Mouse (Mus musculus) kidney, adult 2 months (tissue): ENCODE data around the gene Gmds. TPM values are rescaled to one million over a fixed set of nuclear protein-coding genes. Genes with fewer than 3 reads are reported as not detected.
A peak's percentile ranks its signal among the peaks of the same experiment; 100 is the strongest.

ENCODE experiments used
- DNase-seq: peaks from one replicate; pipeline ENCODE4 v3.0.0; 2021
- H3K27ac ChIP-seq: fragments of 200-500 bp; 2 replicates; pipeline ENCODE4 v1.5.1; 2012; ENCODE audit warnings: low read depth, low read length, control low read depth, inconsistent platforms; ENCODE audit not compliant: insufficient read depth
- H3K27me3 ChIP-seq: fragments of 200-500 bp; replicated peaks from 2 replicates; pipeline ENCODE4 v1.6.1; 2012; ENCODE audit warnings: mild to moderate bottlenecking, moderate library complexity, low read length, inconsistent platforms; ENCODE audit not compliant: control insufficient read depth, insufficient read depth
- H3K36me3 ChIP-seq: fragments of 200-500 bp; 2 replicates; pipeline ENCODE4 v1.6.1; 2012; ENCODE audit warnings: mild to moderate bottlenecking, moderate library complexity, low read length, inconsistent platforms; ENCODE audit not compliant: control insufficient read depth, insufficient read depth
- H3K4me1 ChIP-seq: fragments of 200-500 bp; 2 replicates; pipeline ENCODE4 v1.6.1; 2011; ENCODE audit warnings: low read length; ENCODE audit not compliant: control insufficient read depth, insufficient read depth
- H3K4me3 ChIP-seq: fragments of 200-500 bp; 2 replicates; pipeline ENCODE4 v1.5.1; 2011; ENCODE audit warnings: mild to moderate bottlenecking, low read depth, low read length, control low read depth; ENCODE audit not compliant: insufficient read depth
- CTCF ChIP-seq: fragments of 200-500 bp; conservative IDR thresholded peaks from 2 replicates; pipeline ENCODE4 v1.5.1; 2011; ENCODE audit warnings: low read depth, mild to moderate bottlenecking, control low read depth, low read length, moderate library complexity, mixed read lengths; ENCODE audit not compliant: insufficient read depth, insufficient read length
- POLR2A ChIP-seq: fragments of 200-500 bp; IDR thresholded peaks from one replicate; pipeline ENCODE4 v1.6.1; 2011; ENCODE audit warnings: low read depth, low read length, control low read depth
- WGBS: fragments of 180-500 bp; shearing (Covaris S2); methylation state at CpG from one replicate; pipeline ENCODE4 v1.1.7; 2018; 5-methylcytosine and 5-hydroxymethylcytosine counted together
- polyA plus RNA-seq: library from polyadenylated mRNA; depleted of rRNA; stranded (reverse); fragments of >200 nt; gene quantifications from 2 replicates; pipeline ENCODE4 v1.2.3, GENCODE M21; 2012

Gene Gmds
- polyA plus RNA-seq, 1 experiment = 15.7 TPM

DNA sequence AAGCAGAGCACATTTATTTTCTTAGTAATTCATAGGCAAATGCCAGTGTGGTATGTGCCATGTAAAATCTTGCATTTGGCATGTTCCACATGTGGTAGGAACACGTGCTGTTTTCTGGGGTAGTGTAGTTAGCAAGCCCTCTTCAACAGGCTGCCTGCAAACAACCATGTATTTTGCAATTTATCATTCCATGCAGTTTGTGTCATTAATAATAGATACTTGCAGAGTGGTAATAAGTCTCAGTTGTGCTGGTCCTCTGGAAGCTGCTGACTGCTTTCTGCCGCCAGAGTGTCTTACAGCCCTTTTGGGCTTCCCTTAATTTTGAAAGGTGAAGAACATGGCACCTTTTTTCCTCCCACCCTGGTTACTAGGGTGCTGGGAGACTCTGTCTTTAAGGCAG, 525.8 kb downstream of the Gmds start:
- H3K4me3 ChIP-seq = peak overlapping the region; percentile 21; the same call in 1 of the 2 replicates
- no peak for DNase-seq
- WGBS = 78% methylated on average over 2 of the region's 2 CpGs
- no peaks in the 10 kb centered on the region for H3K36me3 ChIP-seq
- 0 out of 2 replicates have a peak overlapping the region, but pooled peaks have one; percentile 26 for H3K27ac ChIP-seq
- TF ChIP-seq POLR2A = no peak
- no peak for TF ChIP-seq CTCF
- peaks cover 3% of the 10 kb centered on the region; the same call in 1 of the 2 replicates for H3K27me3 ChIP-seq
- no peaks in the 10 kb centered on the region for H3K4me1 ChIP-seq

DNA sequence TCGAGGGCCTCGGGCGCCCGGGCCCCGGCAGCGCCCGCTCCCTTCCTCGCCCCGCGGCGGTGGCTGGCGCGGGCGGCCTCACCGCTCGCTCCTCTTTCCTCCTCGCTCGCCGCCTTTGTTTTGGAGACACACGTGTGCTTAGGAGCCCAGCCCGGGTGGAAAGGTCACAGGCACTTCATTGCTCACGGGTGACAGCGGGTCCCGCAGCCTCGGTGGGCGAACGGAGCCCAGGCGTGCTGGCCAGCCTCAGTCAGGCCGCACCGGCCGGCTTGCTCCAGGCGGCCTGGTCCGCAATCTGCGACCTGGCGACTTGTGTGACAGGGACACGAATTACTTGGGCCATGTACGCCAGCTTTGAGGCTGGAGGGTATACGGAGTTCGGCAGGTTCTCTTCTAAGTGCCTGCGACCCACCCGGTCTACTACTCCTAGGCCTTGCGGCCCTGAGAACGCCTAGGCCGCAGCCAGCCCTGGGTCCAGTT, 527.0 kb downstream of the Gmds start:
- no peak for TF ChIP-seq CTCF
- no peak for TF ChIP-seq POLR2A
- Histone ChIP-seq H3K27me3 (peaks cover 4% of the 10 kb centered on the region; the same call in 1 of the 2 replicates), H3K27ac (peak overlapping the region; percentile 65), H3K36me3 (no peaks in the 10 kb centered on the region), H3K4me1 (no peaks in the 10 kb centered on the region), H3K4me3 (peak overlapping the region; percentile 57)
- WGBS = 49% methylated on average over 42 of the region's 44 CpGs
- peak; percentile 23 for DNase-seq

DNA sequence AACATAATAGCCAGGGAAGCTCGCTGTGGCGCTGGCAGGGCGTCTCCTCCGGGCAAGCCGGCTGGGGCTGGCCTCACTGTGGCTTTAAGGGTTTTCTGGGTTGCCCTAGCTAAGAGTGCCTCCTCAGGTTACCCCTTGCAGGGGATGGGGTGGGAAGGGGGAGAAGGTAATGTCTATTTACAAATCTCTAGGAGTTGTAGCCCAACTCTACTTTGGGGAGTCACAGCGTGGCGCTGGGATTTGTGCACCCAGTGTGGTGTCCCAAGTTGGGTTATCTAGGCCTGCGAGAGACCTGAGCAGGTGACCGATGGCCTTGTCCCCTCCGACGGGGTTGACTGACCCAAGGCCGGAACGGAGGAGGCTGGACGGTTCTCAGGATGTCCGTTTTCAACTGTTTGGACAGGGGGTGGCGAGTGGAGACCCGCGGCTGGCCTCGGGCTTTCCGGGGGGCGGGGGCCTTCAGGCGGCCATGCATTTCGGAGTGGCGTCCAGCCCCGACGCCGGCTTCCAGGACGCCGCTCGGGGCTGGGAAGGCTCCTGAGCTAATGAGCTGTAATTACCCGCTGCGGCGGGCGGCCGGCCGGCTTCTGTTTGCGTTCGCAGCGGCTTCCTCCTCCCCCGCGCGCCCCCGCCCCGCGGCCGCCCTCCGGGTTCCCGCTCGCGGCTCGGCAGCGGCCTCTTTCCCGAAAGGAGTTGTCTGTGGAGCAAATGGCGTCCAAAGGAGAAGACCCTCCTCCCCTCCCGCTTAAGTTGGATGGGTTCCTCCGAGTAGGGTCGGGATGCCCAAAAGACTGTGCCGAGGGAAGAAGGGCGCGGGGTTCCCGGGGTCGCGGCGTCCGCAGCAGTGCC, 527.6 kb downstream of the Gmds start:
- peak overlapping the region; percentile 57 for H3K4me3 ChIP-seq
- peak overlapping the region; percentile 65 for H3K27ac ChIP-seq
- no peaks in the 10 kb centered on the region for H3K36me3 ChIP-seq
- TF ChIP-seq CTCF (no peak), POLR2A (no peak)
- peaks cover 5% of the 10 kb centered on the region; the same call in 1 of the 2 replicates for H3K27me3 ChIP-seq
- H3K4me1 ChIP-seq = no peaks in the 10 kb centered on the region
- DNase-seq = peak; percentile 37
- WGBS = 7% methylated on average over 64 of the region's 65 CpGs

DNA sequence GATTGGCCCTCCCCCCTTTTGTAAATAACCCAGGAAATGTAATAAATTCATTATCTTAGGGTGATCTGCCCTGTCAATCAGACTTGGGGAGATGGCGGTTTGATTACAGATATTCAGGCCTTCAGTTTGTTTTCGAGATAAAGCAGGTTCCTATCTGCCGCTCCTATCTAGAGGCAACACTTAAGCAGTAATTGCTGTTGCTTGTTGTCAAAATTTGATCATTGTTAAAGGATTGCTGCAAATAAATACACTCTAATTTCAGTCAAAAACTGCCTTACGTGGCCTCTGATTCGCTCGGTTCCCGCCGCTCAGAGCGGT, 528.2 kb downstream of the Gmds start:
- peak overlapping the region; percentile 42 for H3K27ac ChIP-seq
- 49% methylated on average over 9 of the region's 9 CpGs for WGBS
- peak overlapping the region; percentile 57 for H3K4me3 ChIP-seq
- TF ChIP-seq POLR2A (no peak), CTCF (no peak)
- H3K36me3 ChIP-seq = no peaks in the 10 kb centered on the region
- peaks cover 5% of the 10 kb centered on the region; the same call in 1 of the 2 replicates for H3K27me3 ChIP-seq
- peak; percentile 8 for DNase-seq
- no peaks in the 10 kb centered on the region for H3K4me1 ChIP-seq

DNA sequence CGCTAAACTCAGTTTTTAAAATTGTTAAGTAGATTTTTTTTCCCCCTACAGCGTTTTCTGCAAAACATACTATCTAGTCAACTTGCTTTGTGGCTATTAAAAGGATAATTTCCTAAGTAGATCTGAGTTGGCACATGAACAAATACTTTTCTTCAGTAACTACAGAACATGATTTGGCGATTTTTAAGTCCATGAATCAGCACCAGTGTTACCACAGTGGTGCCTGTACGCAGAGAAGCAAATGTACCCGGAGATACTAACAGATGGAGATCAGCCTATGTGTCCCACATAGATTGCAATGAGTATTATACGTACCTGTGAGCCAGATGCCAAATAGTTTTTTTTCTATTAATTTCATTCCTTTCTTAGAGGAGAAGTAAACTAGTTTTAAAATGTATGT, 528.8 kb downstream of the Gmds start:
- peak overlapping the region; percentile 25 for H3K4me3 ChIP-seq
- DNase-seq = peak; percentile 18
- H3K27ac ChIP-seq = no peak overlapping the region
- no peaks in the 10 kb centered on the region for H3K4me1 ChIP-seq
- WGBS = 58% methylated on average over 6 of the region's 6 CpGs
- TF ChIP-seq CTCF = no peak
- no peak for TF ChIP-seq POLR2A
- H3K36me3 ChIP-seq = no peaks in the 10 kb centered on the region
- peaks cover 5% of the 10 kb centered on the region; the same call in 1 of the 2 replicates for H3K27me3 ChIP-seq

DNA sequence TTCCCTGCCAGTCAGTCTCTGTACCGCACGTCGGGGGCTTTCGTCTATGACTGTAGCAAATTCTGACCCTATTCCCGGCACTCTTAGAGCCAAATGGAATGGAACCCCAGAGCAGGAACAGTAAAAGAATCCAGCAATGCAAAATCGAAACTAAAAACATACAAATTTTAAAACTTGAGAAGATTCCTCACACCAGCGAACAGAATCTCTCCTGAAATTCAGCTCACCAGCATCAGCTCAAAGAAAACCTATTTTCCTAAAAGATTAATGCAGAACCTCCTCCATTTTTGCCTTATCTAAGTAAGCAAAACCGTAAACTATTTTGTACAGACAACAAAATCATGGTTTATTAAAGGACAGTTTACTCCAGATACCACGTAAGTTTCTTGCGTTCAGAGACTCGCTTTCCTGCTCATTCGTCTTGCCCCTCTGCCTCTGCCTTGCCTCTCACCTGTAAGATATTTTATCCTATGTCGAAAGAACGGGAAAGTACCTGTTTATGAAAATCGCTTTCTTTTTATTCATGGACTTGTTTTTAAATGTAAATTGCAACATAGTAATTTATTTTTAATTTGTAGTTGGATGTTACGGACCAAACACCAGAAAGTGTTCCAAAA, 529.6 kb downstream of the Gmds start:
- Histone ChIP-seq H3K36me3 (no peaks in the 10 kb centered on the region), H3K27me3 (peaks cover 5% of the 10 kb centered on the region; the same call in 1 of the 2 replicates), H3K4me1 (no peaks in the 10 kb centered on the region), H3K27ac (peak overlapping the region; percentile 24; the same call in 1 of the 2 replicates), H3K4me3 (peak overlapping the region; percentile 75)
- TF ChIP-seq POLR2A = no peak
- no peak for TF ChIP-seq CTCF
- 41% methylated on average over 16 of the region's 16 CpGs for WGBS
- peak; percentile 21 for DNase-seq
